Mouse (Mus musculus) ES-Bruce4 (cell line): ENCODE data around the gene 1810009A15Rik. TPM values are rescaled to one million over a fixed set of nuclear protein-coding genes. Genes with fewer than 3 reads are reported as not detected.

Experiments used
- H3K27ac ChIP-seq: 2 replicates; pipeline ENCODE4 v1.5.1; 2012; ENCODE audit warnings: low read length, inconsistent platforms; ENCODE audit not compliant: insufficient read depth
- H3K27me3 ChIP-seq: 2 replicates; pipeline ENCODE4 v1.6.1; 2012; ENCODE audit warnings: mild to moderate bottlenecking, low read length, inconsistent platforms; ENCODE audit not compliant: control insufficient read depth, poor library complexity, insufficient read depth, severe bottlenecking
- H3K36me3 ChIP-seq: 2 replicates; pipeline ENCODE4 v1.6.1; 2012; ENCODE audit warnings: inconsistent platforms, mild to moderate bottlenecking, low read length, moderate library complexity; ENCODE audit not compliant: control insufficient read depth, poor library complexity, insufficient read depth, severe bottlenecking
- H3K4me1 ChIP-seq: one replicate; pipeline ENCODE4 v1.8.1; 2011; ENCODE audit warnings: low read length; ENCODE audit not compliant: control insufficient read depth, insufficient read depth
- H3K4me3 ChIP-seq: 2 replicates; pipeline ENCODE4 v1.5.1; 2011; ENCODE audit warnings: low read depth, mild to moderate bottlenecking, low read length
- H3K9ac ChIP-seq: 2 replicates; pipeline ENCODE4 v1.6.1; 2012; ENCODE audit warnings: low read depth, mild to moderate bottlenecking, inconsistent platforms; ENCODE audit not compliant: poor library complexity, severe bottlenecking
- H3K9me3 ChIP-seq: replicated peaks from 2 replicates; pipeline ENCODE4 v1.6.1; 2012; ENCODE audit warnings: mild to moderate bottlenecking, low read length, inconsistent platforms; ENCODE audit not compliant: control insufficient read depth, poor library complexity, insufficient read depth, severe bottlenecking
- CTCF ChIP-seq: IDR thresholded peaks from one replicate; pipeline ENCODE4 v1.8.1; 2011; ENCODE audit warnings: low read depth, low read length
- EP300 ChIP-seq: IDR thresholded peaks from 2 replicates; pipeline ENCODE4 v1.6.1; 2011; ENCODE audit warnings: low read depth, low read length; ENCODE audit not compliant: insufficient read depth
- POLR2A ChIP-seq: IDR thresholded peaks from one replicate; pipeline ENCODE4 v1.8.1; 2011; ENCODE audit warnings: low read length; ENCODE audit not compliant: insufficient read depth
- polyA plus RNA-seq: library from polyadenylated mRNA; stranded (reverse); fragments of >200 nt; gene quantifications from 2 replicates; pipeline ENCODE4 v1.2.4, GENCODE M21; 2011; ENCODE audit warnings: low read depth; ENCODE audit not compliant: missing spikeins, insufficient read depth, insufficient read length

The 1810009A15Rik gene
- polyA plus RNA-seq, 1 experiment = 162 TPM

GRCm38 (mm10) chr19:8930771-8931170 lies 42.1 kb downstream of the 1810009A15Rik start:
- Histone ChIP-seq H3K27ac (no peak overlapping the region), H3K4me3 (no peak overlapping the region), H3K36me3 (no peaks in the 10 kb centered on the region), H3K9ac (no peak overlapping the region; the same call in 1 of the 2 replicates), H3K9me3 (no peaks in the 10 kb centered on the region), H3K27me3 (no peaks in the 10 kb centered on the region), H3K4me1 (no peaks in the 10 kb centered on the region)
- no peak for TF ChIP-seq EP300
- no peak for TF ChIP-seq CTCF
- no peak for TF ChIP-seq POLR2A

- Histone ChIP-seq H3K36me3 (no peaks in the 10 kb centered on the region), H3K4me3 (no peak overlapping the region), H3K9me3 (no peaks in the 10 kb centered on the region), H3K4me1 (peaks cover 2% of the 10 kb centered on the region), H3K27ac (no peak overlapping the region), H3K27me3 (no peaks in the 10 kb centered on the region), H3K9ac (no peak overlapping the region)
- no peak for TF ChIP-seq POLR2A
- TF ChIP-seq EP300 = no peak
- TF ChIP-seq CTCF = no peak
Measured at GRCm38 (mm10) chr19:8936736-8937135, 48.1 kb downstream of the 1810009A15Rik start.

Other genes with a start within 250 kb of the 1810009A15Rik start
- not detected in 2 replicates for gene Chrm1, start 225.1 kb upstream of the 1810009A15Rik start, polyA plus RNA-seq
- 170 TPM in 2 replicates for gene Slc3a2, start 165.5 kb upstream of the 1810009A15Rik start, polyA plus RNA-seq
- 81.1 and 97.0 TPM in 2 replicates for gene Wdr74, start 153.0 kb upstream of the 1810009A15Rik start, polyA plus RNA-seq
- 2.2 TPM in 1 of 2 replicates, not detected in the other for gene 1700092M07Rik, start 148.1 kb upstream of the 1810009A15Rik start, polyA plus RNA-seq
- 45.6 and 47.1 TPM in 2 replicates for gene Stx5a, start 147.4 kb upstream of the 1810009A15Rik start, polyA plus RNA-seq
- 122 and 200 TPM in 2 replicates for gene Nxf1, start 131.8 kb upstream of the 1810009A15Rik start, polyA plus RNA-seq
- 21.4 and 23.4 TPM in 2 replicates for gene Tmem223, start 117.9 kb upstream of the 1810009A15Rik start, polyA plus RNA-seq
- gene Tmem179b, start 114.4 kb upstream of the 1810009A15Rik start, polyA plus RNA-seq = 29.0 and 34.5 TPM in 2 replicates
- gene Taf6l, start 102.4 kb upstream of the 1810009A15Rik start, polyA plus RNA-seq = 17.1 and 17.7 TPM in 2 replicates
- gene Polr2g, start 90.3 kb upstream of the 1810009A15Rik start, polyA plus RNA-seq = 98.2 and 103 TPM in 2 replicates
- 3.1 and 4.1 TPM in 2 replicates for gene Zbtb3, start 86.3 kb upstream of the 1810009A15Rik start, polyA plus RNA-seq
- 77.3 and 84.9 TPM in 2 replicates for gene Ttc9c, start 69.5 kb upstream of the 1810009A15Rik start, polyA plus RNA-seq
- gene Hnrnpul2, start 68.8 kb upstream of the 1810009A15Rik start, polyA plus RNA-seq = 105 and 108 TPM in 2 replicates
- 74.8 and 87.2 TPM in 2 replicates for gene AC129217.1, start 59.1 kb upstream of the 1810009A15Rik start, polyA plus RNA-seq
- 32.3 and 36.2 TPM in 2 replicates for gene Bscl2, start 51.4 kb upstream of the 1810009A15Rik start, polyA plus RNA-seq
- gene Gng3, start 49.7 kb upstream of the 1810009A15Rik start, polyA plus RNA-seq = 28.3 and 29.7 TPM in 2 replicates
- 1.3 and 2.1 TPM in 2 replicates for gene Lrrn4cl, start 38.1 kb upstream of the 1810009A15Rik start, polyA plus RNA-seq
- 189 and 201 TPM in 2 replicates for gene Ubxn1, start 17.4 kb upstream of the 1810009A15Rik start, polyA plus RNA-seq
- 14.4 and 14.9 TPM in 2 replicates for gene Uqcc3, start 7.9 kb upstream of the 1810009A15Rik start, polyA plus RNA-seq
- 10.1 and 13.4 TPM in 2 replicates for gene Lbhd1, start 5.1 kb upstream of the 1810009A15Rik start, polyA plus RNA-seq
- gene Gm49403, start 4.9 kb upstream of the 1810009A15Rik start, polyA plus RNA-seq = not detected in 2 replicates
- 11.9 and 24.8 TPM in 2 replicates for gene Gm49416, start 73 bp downstream of the 1810009A15Rik start, polyA plus RNA-seq
- 23.1 and 26.7 TPM in 2 replicates for gene Ints5, start 4.2 kb downstream of the 1810009A15Rik start, polyA plus RNA-seq
- 183 and 184 TPM in 2 replicates for gene Ganab, start 9.2 kb downstream of the 1810009A15Rik start, polyA plus RNA-seq
- gene B3gat3, start 31.5 kb downstream of the 1810009A15Rik start, polyA plus RNA-seq = 26.6 and 26.8 TPM in 2 replicates
- gene Rom1, start 40.5 kb downstream of the 1810009A15Rik start, polyA plus RNA-seq = 1.6 and 2.2 TPM in 2 replicates
- 19.2 and 20.4 TPM in 2 replicates for gene Eml3, start 40.7 kb downstream of the 1810009A15Rik start, polyA plus RNA-seq
- 106 and 108 TPM in 2 replicates for gene Mta2, start 53.0 kb downstream of the 1810009A15Rik start, polyA plus RNA-seq
- 26.4 and 30.1 TPM in 2 replicates for gene Tut1, start 65.0 kb downstream of the 1810009A15Rik start, polyA plus RNA-seq
- 1,175 and 1,274 TPM in 2 replicates for gene Eef1g, start 78.2 kb downstream of the 1810009A15Rik start, polyA plus RNA-seq
- 162 and 163 TPM in 2 replicates for gene Ahnak, start 100.4 kb downstream of the 1810009A15Rik start, polyA plus RNA-seq
- not detected in 2 replicates for gene Scgb1a1, start 199.1 kb downstream of the 1810009A15Rik start, polyA plus RNA-seq
- 14.8 and 23.3 TPM in 2 replicates for gene Asrgl1, start 246.8 kb downstream of the 1810009A15Rik start, polyA plus RNA-seq